Mouse (Mus musculus) Patski (cell line): Measurements from ENCODE around the gene Gm572. TPM values are rescaled to one million over a fixed set of nuclear protein-coding genes. Genes with fewer than 3 reads are reported as not detected.

Source experiments
- ATAC-seq: fragments of 100-300 bp; one replicate; pipeline ENCODE4 v1.8.0; 2021
- CTCF ChIA-PET: fragments of 350-600 bp; sonication (Branson Sonifier 250); formaldehyde crosslinking; loops from one replicate; lab custom pipeline; 2022; ENCODE audit warnings: inconsistent platforms; lab: Charles Lee
- POLR2A ChIA-PET: fragments of 350-600 bp; sonication (Branson Sonifier 250); formaldehyde crosslinking; loops from one replicate; lab custom pipeline; 2022; ENCODE audit warnings: antibody characterized with exemption, inconsistent platforms; lab: Charles Lee
- DNase-seq: peaks from one replicate; pipeline ENCODE4 v3.0.0-alpha.2; 2011; ENCODE audit warnings: low read depth, low spot score
- H3K27me3 ChIP-seq: fragments of 371-371 bp; one replicate; pipeline ENCODE4 v1.5.1; 2021
- CTCF ChIP-seq: fragments of 100-300 bp; IDR thresholded peaks from one replicate; pipeline ENCODE4 v1.5.1; 2021
- in situ Hi-C: fragments of 300-500 bp; cut with MboI; formaldehyde crosslinking; loops from 3 replicates; pipeline ENCODE4 v1.11.1; 2018; ENCODE audit warnings: low pct_unique_long_range_greater_than_20kb, mixed read lengths
- polyA plus RNA-seq: library from polyadenylated mRNA; unstranded; gene quantifications from one replicate; pipeline ENCODE4 v1.2.3, GENCODE M21; 2021

Gene Gm572
- polyA plus RNA-seq, 1 experiment from 2014 or later = not detected

- ChIA-PET POLR2A (no interaction called here), CTCF (interaction anchor here (2.3 kb wide), 1 partner anchor 10 kb away, joined by 12 read pairs; no protein-coding TSS in a partner anchor)
- no peaks in the 10 kb centered on the region for H3K27me3 ChIP-seq
- DNase-seq = no peak
- no peak for TF ChIP-seq CTCF
- no peak for ATAC-seq
- in situ Hi-C loops = no loop called here
Observed at GRCm38 (mm10) chr4:148714739-148715138, 71.6 kb downstream of the Gm572 start.

GRCm38 (mm10) chr4:148715396-148715795 is 72.3 kb downstream of the Gm572 start:
- CTCF ChIA-PET = interaction anchor here (2.3 kb wide), 1 partner anchor 11 kb away, joined by 12 read pairs; no protein-coding TSS in a partner anchor
- ATAC-seq = no peak
- no peaks in the 10 kb centered on the region for H3K27me3 ChIP-seq
- POLR2A ChIA-PET = no interaction called here
- TF ChIP-seq CTCF = no peak
- in situ Hi-C loops = no loop called here
- DNase-seq = no peak

Other genes with a start within 250 kb of the Gm572 start
- gene Ubiad1, start 198.5 kb upstream of the Gm572 start, polyA plus RNA-seq = 18.0 TPM
- 33.7 TPM for gene Mtor, start 194.7 kb upstream of the Gm572 start, polyA plus RNA-seq
- 0.13 TPM for gene Angptl7, start 142.9 kb upstream of the Gm572 start, polyA plus RNA-seq
- 54.2 TPM for gene Exosc10, start 84.9 kb upstream of the Gm572 start, polyA plus RNA-seq
- gene Srm, start 51.8 kb upstream of the Gm572 start, polyA plus RNA-seq = 45.4 TPM
- 0.10 TPM for gene Masp2, start 40.8 kb upstream of the Gm572 start, polyA plus RNA-seq
- gene Tardbp, start 16.3 kb upstream of the Gm572 start, polyA plus RNA-seq = 216 TPM
- 6.0 TPM for gene Casz1, start 161.1 kb downstream of the Gm572 start, polyA plus RNA-seq